Mouse (Mus musculus): ENCODE measurements around the gene Gm37240.
A peak's percentile ranks its signal among the peaks of the same experiment; 100 is the strongest.
"Not testable (repeated sequence)": the region's sequence is repeated elsewhere in the genome, so short reads cannot be mapped to it uniquely, and the experiment has no call there.

The Gm37240 gene

GRCm38 (mm10) chr3:84672136-84672535 lies 1215.2 kb downstream of the Gm37240 start:
- DNase-seq (ENCODE audit: low spot score): no peak

DNA sequence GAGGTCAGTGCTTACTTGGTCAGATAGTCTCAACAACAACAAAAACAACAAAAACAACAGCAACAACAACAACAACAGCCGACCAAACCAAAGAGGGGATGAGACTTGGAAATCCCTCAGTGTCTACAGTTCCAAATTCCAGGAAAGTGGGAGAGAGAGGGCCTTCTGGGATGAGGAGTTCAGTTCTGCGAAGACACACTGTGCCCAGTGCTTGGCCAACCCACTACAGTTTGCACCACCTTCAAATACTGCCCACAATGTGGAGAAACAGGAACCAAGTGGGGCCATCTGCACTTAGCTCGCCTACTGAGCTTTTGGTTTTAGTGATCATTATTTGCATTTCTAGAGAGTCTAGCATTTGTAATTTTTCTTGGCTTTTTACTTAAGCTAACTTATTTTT lies 1218.4 kb downstream of the Gm37240 start:
- no peak for DNase-seq (ENCODE audit: low spot score)

- DNase-seq (ENCODE audit: low spot score): no peak
Observed at GRCm38 (mm10) chr3:84665255-84666073, 1221.9 kb downstream of the Gm37240 start.

GRCm38 (mm10) chr3:84664686-84665085 lies 1222.6 kb downstream of the Gm37240 start:
- no peak for DNase-seq (ENCODE audit: low spot score)

- no peak for DNase-seq (ENCODE audit: low spot score)
Observed at GRCm38 (mm10) chr3:84663858-84664257, 1223.5 kb downstream of the Gm37240 start.

- no peak for DNase-seq (ENCODE audit: low spot score)
Observed at GRCm38 (mm10) chr3:84663079-84663478, 1224.2 kb downstream of the Gm37240 start.

DNA sequence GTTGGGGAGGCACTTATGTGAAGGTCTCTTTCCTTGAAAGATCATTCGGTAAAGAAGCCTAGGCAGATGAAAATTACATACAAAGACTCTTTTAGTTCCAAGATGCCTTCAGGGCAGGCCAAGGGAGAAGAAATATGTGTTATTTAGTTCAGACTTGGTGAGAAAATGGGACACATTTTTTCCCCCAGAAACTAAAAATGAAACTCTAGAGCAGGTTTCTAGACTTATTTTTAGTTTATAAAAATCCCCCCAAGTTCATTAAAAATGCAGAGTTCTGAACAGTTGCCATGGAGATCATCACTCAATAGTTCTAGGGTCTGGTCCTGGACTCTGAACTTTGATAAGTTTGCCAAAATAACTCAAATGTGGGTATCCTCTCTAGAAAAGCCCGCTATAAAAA lies 1226.9 kb downstream of the Gm37240 start:
- DNase-seq (ENCODE audit: low spot score): no peak

- DNase-seq (ENCODE audit: low spot score): no peak
Observed at GRCm38 (mm10) chr3:84658872-84659271, 1228.4 kb downstream of the Gm37240 start.

GRCm38 (mm10) chr3:84658017-84658416 lies 1229.3 kb downstream of the Gm37240 start:
- no peak for DNase-seq (ENCODE audit: low spot score)

- no peak for DNase-seq (ENCODE audit: low spot score)
Observed at GRCm38 (mm10) chr3:84657240-84657639, 1230.1 kb downstream of the Gm37240 start.

- not testable (repeated sequence) for DNase-seq (ENCODE audit: low spot score)
Observed at GRCm38 (mm10) chr3:84655785-84656150, 1231.5 kb downstream of the Gm37240 start.

GRCm38 (mm10) chr3:84654900-84655784 lies 1232.2 kb downstream of the Gm37240 start:
- no peak for DNase-seq (ENCODE audit: low spot score)

DNA sequence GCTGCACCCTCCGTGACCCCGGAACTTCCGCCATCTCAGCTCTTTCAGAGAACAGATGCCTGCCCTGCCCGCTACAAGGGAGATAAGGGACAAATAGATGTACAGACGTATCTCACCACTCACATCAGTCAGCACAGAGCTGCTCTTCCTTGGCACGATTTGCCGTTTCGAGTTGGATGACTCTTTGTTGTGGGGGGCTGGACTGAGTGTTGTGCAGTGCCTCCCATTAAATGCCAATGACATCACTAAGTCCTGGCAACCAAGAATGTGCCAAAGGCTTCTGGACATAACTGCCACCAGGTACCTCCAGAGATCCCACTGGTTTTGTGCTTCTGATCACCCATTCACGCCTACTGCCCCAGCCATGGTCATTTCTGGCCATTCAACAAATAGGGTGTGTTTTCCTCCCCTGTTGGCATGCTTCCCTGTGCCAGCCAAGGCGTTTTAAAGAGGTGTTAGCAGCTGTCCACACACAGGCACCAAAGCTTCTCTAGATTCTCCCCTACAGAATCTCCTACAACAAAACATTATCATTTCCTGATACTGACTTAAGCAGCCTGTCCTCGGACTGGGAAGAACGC lies 1233.0 kb downstream of the Gm37240 start:
- peak; percentile 54 for DNase-seq (ENCODE audit: low spot score)

GRCm38 (mm10) chr3:84653557-84654245 lies 1233.6 kb downstream of the Gm37240 start:
- DNase-seq (ENCODE audit: low spot score): peak; percentile 39

DNA sequence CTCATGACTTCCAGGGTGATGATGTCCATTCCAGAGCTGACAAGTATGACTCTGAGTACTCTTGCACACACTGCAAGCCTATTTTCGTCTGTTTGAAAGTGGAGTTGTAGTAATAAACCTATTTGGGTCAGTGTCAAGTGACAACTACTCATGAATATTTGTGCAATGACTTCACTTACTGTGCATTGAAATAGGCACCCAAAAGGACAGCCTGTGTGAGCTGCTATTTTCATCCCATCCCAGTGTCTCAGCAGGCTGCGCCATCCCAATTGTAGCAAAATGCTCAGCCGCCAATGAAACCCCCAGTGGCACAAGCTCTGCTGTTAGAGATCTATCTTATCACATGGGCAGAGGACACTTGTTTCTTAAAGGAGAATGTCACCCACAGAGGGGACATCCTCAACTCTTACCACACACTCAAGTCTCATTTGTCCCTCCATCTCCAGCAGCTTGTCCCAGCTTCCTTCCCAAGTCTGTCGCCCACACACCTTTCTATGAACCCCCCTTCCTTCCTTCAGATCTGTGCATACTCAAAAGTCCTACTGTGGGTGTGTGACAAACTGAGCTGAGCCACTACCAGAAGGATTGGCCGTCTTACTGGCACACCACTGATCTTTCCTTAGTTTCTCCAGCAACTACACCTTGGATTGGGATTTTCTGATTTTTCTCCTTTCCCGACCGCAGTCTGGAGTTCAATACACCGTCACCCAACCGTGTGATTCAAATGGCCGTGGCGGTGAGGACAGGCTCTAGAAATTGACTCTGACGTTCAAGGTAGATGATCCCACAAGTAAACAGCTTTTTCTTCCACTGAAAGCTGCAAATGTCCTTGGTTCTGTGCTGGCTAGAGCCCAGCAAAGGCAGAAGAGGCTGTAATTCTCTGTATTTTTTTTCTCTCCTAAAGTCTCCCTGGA lies 1234.4 kb downstream of the Gm37240 start:
- DNase-seq (ENCODE audit: low spot score): no peak

- DNase-seq (ENCODE audit: low spot score): no peak
Observed at GRCm38 (mm10) chr3:84649578-84650327, 1237.6 kb downstream of the Gm37240 start.

DNA sequence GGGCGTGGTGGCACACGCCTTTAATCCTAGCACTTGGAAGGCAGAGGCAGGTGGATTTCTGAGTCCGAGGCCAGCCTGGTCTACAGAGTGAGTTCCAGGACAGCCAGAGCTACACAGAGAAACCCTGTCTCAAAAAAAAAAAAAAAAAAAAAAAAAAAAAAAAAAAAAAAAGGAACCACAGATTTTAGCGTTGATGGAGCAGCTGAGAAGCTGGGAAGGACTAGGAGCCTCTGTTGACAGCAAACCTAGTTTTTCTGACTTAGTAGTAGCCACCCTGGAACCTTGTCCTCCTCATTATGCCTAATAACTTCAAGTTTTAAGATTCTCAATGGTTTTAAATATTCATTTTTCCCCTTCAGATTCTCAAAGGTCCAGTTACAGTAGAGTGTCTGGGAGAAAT lies 1239.2 kb downstream of the Gm37240 start:
- not testable (repeated sequence) for DNase-seq (ENCODE audit: low spot score)

DNA sequence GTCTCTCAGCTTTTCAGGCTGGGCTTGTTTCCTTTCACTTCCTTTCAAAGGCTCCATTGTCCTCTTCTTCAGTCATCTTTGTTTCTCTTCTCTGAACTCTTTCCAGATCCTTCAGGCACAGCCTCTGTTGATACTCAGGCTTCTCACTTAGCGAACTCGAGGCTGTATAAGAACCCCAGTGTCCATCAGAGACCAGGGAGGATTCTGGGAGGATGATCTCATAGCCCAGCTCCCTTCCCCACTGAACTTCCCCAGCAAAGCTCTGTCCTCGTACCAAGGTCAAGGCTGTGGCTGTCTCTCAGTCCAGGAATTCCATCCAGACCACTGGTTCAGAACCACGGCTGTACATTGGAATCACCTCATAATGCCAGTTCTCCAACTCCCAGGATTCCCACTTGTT lies 1239.7 kb downstream of the Gm37240 start:
- DNase-seq (ENCODE audit: low spot score): no peak

GRCm38 (mm10) chr3:84646331-84646845 lies 1240.9 kb downstream of the Gm37240 start:
- no peak for DNase-seq (ENCODE audit: low spot score)

DNA sequence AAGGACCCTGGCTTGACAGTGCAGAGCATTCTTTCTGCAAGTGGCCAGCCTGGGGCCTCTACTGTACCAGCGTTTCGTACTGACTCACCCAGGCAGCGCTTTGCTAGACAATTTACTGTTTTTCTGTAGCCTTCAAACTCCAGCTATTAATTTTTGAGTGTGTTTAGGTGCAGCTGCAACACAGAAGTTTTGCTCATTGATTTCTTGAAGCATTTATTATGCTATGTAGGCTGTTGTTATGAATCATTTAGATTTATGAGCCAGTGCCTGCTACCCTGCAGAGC lies 1241.4 kb downstream of the Gm37240 start:
- no peak for DNase-seq (ENCODE audit: low spot score)

Data from MN1 (cell line).